Mouse (Mus musculus) megakaryocyte, embryonic 14.5 days (primary cell): ENCODE data around the gene Mmrn2. TPM values are rescaled to one million over a fixed set of nuclear protein-coding genes. Genes with fewer than 3 reads are reported as not detected.

ENCODE experiments used
- H3K27me3 ChIP-seq: replicated peaks from 2 replicates; pipeline ENCODE3; 2012; ENCODE audit warnings: inconsistent platforms
- H3K36me3 ChIP-seq: replicated peaks from 2 replicates; pipeline ENCODE3; 2012; ENCODE audit warnings: low read length, inconsistent platforms, mixed read lengths
- H3K4me1 ChIP-seq: 2 replicates; pipeline ENCODE4 v1.6.1; 2012; ENCODE audit warnings: inconsistent platforms
- H3K4me3 ChIP-seq: replicated peaks from 2 replicates; pipeline ENCODE3; 2012; ENCODE audit warnings: moderate library complexity, mild to moderate bottlenecking, inconsistent platforms
- H3K9me3 ChIP-seq: 2 replicates; pipeline ENCODE4 v1.6.1; 2012; ENCODE audit warnings: inconsistent platforms
- FLI1 ChIP-seq: IDR thresholded peaks from 2 replicates; pipeline ENCODE4 v1.6.1; 2012; ENCODE audit warnings: low read length, inconsistent platforms, mixed read lengths
- GATA1 ChIP-seq: IDR thresholded peaks from 3 replicates; pipeline ENCODE4 v1.6.1; 2012; ENCODE audit warnings: mixed read lengths, low read length, inconsistent platforms, borderline replicate concordance
- polyA plus RNA-seq: library from polyadenylated mRNA; stranded (reverse); fragments of >175 nt; gene quantifications from 2 replicates; pipeline ENCODE4 v1.2.3, GENCODE M21; 2012; ENCODE audit warnings: low replicate concordance; ENCODE audit not compliant: insufficient read depth

Gene Mmrn2
- polyA plus RNA-seq, 1 experiment, result not detected

- Histone ChIP-seq H3K4me3 (no peak overlapping the region), H3K27me3 (no peaks in the 10 kb centered on the region), H3K9me3 (no peaks in the 10 kb centered on the region), H3K36me3 (no peaks in the 10 kb centered on the region), H3K4me1 (no peaks in the 10 kb centered on the region)
- no peak for TF ChIP-seq FLI1
- no peak for TF ChIP-seq GATA1
These were observed 53.0 kb downstream of the Mmrn2 start for GRCm38 (mm10) chr14:34428274-34428673.

- no peaks in the 10 kb centered on the region for H3K9me3 ChIP-seq
- TF ChIP-seq GATA1 (no peak), FLI1 (no peak)
- no peak overlapping the region for H3K4me3 ChIP-seq
- no peaks in the 10 kb centered on the region for H3K36me3 ChIP-seq
- no peaks in the 10 kb centered on the region for H3K4me1 ChIP-seq
- H3K27me3 ChIP-seq, result no peaks in the 10 kb centered on the region
These were observed 53.8 kb downstream of the Mmrn2 start for GRCm38 (mm10) chr14:34429069-34429468.

GRCm38 (mm10) chr14:34440526-34441066, 65.3 kb downstream of the Mmrn2 start:
- peaks cover 2% of the 10 kb centered on the region for H3K27me3 ChIP-seq
- no peaks in the 10 kb centered on the region for H3K36me3 ChIP-seq
- H3K4me3 ChIP-seq, result no peak overlapping the region
- H3K4me1 ChIP-seq, result no peaks in the 10 kb centered on the region
- TF ChIP-seq GATA1, result no peak
- TF ChIP-seq FLI1, result no peak
- H3K9me3 ChIP-seq, result no peaks in the 10 kb centered on the region

GRCm38 (mm10) chr14:34442531-34442930, 67.3 kb downstream of the Mmrn2 start:
- H3K4me3 ChIP-seq, result no peak overlapping the region
- no peaks in the 10 kb centered on the region for H3K4me1 ChIP-seq
- no peaks in the 10 kb centered on the region for H3K9me3 ChIP-seq
- peaks cover 2% of the 10 kb centered on the region for H3K27me3 ChIP-seq
- no peaks in the 10 kb centered on the region for H3K36me3 ChIP-seq
- no peak for TF ChIP-seq FLI1

GRCm38 (mm10) chr14:34444368-34444767, 69.1 kb downstream of the Mmrn2 start:
- no peaks in the 10 kb centered on the region for H3K4me1 ChIP-seq
- H3K36me3 ChIP-seq, result no peaks in the 10 kb centered on the region
- no peak for TF ChIP-seq FLI1
- TF ChIP-seq GATA1, result no peak

GRCm38 (mm10) chr14:34444924-34445323, 69.7 kb downstream of the Mmrn2 start:
- peaks cover 2% of the 10 kb centered on the region for H3K27me3 ChIP-seq
- no peaks in the 10 kb centered on the region for H3K4me1 ChIP-seq
- TF ChIP-seq FLI1 (no peak), GATA1 (no peak)
- H3K4me3 ChIP-seq, result no peak overlapping the region
- no peaks in the 10 kb centered on the region for H3K36me3 ChIP-seq
- H3K9me3 ChIP-seq, result no peaks in the 10 kb centered on the region

More at GRCm38 (mm10) chr14:34444368-34444767, 69.1 kb downstream of the Mmrn2 start:
- H3K9me3 ChIP-seq, result no peaks in the 10 kb centered on the region
- no peak overlapping the region for H3K4me3 ChIP-seq
- H3K27me3 ChIP-seq, result no peaks in the 10 kb centered on the region

- Histone ChIP-seq H3K4me1 (no peaks in the 10 kb centered on the region), H3K4me3 (no peak overlapping the region), H3K9me3 (no peaks in the 10 kb centered on the region), H3K27me3 (peaks cover 2% of the 10 kb centered on the region), H3K36me3 (no peaks in the 10 kb centered on the region)
- no peak for TF ChIP-seq GATA1
- TF ChIP-seq FLI1, result no peak
These were observed 70.1 kb downstream of the Mmrn2 start for GRCm38 (mm10) chr14:34445348-34445747.

GRCm38 (mm10) chr14:34446624-34447023, 71.4 kb downstream of the Mmrn2 start:
- peaks cover 3% of the 10 kb centered on the region for H3K27me3 ChIP-seq
- H3K4me3 ChIP-seq, result no peak overlapping the region
- no peaks in the 10 kb centered on the region for H3K4me1 ChIP-seq
- H3K36me3 ChIP-seq, result no peaks in the 10 kb centered on the region
- TF ChIP-seq GATA1 (no peak), FLI1 (no peak)
- H3K9me3 ChIP-seq, result no peaks in the 10 kb centered on the region

GRCm38 (mm10) chr14:34447659-34448058, 72.4 kb downstream of the Mmrn2 start:
- Histone ChIP-seq H3K36me3 (no peaks in the 10 kb centered on the region), H3K4me3 (no peak overlapping the region), H3K4me1 (no peaks in the 10 kb centered on the region), H3K27me3 (peaks cover 3% of the 10 kb centered on the region), H3K9me3 (no peaks in the 10 kb centered on the region)
- no peak for TF ChIP-seq GATA1
- no peak for TF ChIP-seq FLI1

- H3K4me1 ChIP-seq, result no peaks in the 10 kb centered on the region
- TF ChIP-seq GATA1, result no peak
- no peak for TF ChIP-seq FLI1
- H3K4me3 ChIP-seq, result no peak overlapping the region
- no peaks in the 10 kb centered on the region for H3K36me3 ChIP-seq
- H3K9me3 ChIP-seq, result no peaks in the 10 kb centered on the region
- H3K27me3 ChIP-seq, result peaks cover 3% of the 10 kb centered on the region
These were observed 73.1 kb downstream of the Mmrn2 start for GRCm38 (mm10) chr14:34448398-34448797.

- Histone ChIP-seq H3K9me3 (no peaks in the 10 kb centered on the region), H3K4me3 (no peak overlapping the region)
- no peak for TF ChIP-seq FLI1
These were observed 74.5 kb downstream of the Mmrn2 start for GRCm38 (mm10) chr14:34449807-34450206.

More at GRCm38 (mm10) chr14:34449807-34450206, 74.5 kb downstream of the Mmrn2 start:
- Histone ChIP-seq H3K4me1 (no peaks in the 10 kb centered on the region), H3K36me3 (no peaks in the 10 kb centered on the region), H3K27me3 (peaks cover 9% of the 10 kb centered on the region)
